Mouse (Mus musculus) cerebellum, adult 2 months (tissue): ENCODE measurements around the gene Ankrd60.

Source experiments
- CTCF ChIP-seq: fragments of 200-500 bp; IDR thresholded peaks from 2 replicates; pipeline ENCODE4 v1.5.1; 2011; ENCODE audit warnings: low read depth, mild to moderate bottlenecking, control low read depth, low read length, moderate library complexity, borderline replicate concordance; ENCODE audit not compliant: insufficient read depth
- POLR2A ChIP-seq: fragments of 200-500 bp; IDR thresholded peaks from 2 replicates; pipeline ENCODE4 v1.6.1; 2011; ENCODE audit warnings: low read length, control low read depth, borderline replicate concordance; ENCODE audit not compliant: insufficient read depth

GRCm38 (mm10) chr2:173615378-173616081 is 37.4 kb upstream of the Ankrd60 start:
- TF ChIP-seq CTCF (no peak), POLR2A (no peak)
